Mouse (Mus musculus) ovary, postnatal 10 days (tissue): ENCODE measurements at regions not wholly inside any gene's neighbourhood (a gene's known extent, or its start where the extent isn't known, plus 50 kb on each side); places are given as distances from the start of the nearest gene placed in this dataset.

Experiments
- DNase-seq: peaks from one replicate; pipeline ENCODE4 v3.0.0; 2022; ENCODE audit warnings: low spot score

- no peak for DNase-seq
Observed at GRCm38 (mm10) chr2:79510485-79511094, 54.0 kb upstream of the Cerkl start.

- no peak for DNase-seq
Observed at GRCm38 (mm10) chr2:79511108-79511507, 54.5 kb upstream of the Cerkl start.

GRCm38 (mm10) chr2:79511676-79512323 lies 55.2 kb upstream of the Cerkl start:
- peak; percentile 29 for DNase-seq

- DNase-seq: no peak
Observed at GRCm38 (mm10) chr2:79512374-79512773, 55.8 kb upstream of the Cerkl start.

- no peak for DNase-seq
Observed at GRCm38 (mm10) chr2:79513726-79514125, 57.1 kb upstream of the Cerkl start.

- DNase-seq: no peak
Observed at GRCm38 (mm10) chr2:79518046-79518750, 61.6 kb upstream of the Cerkl start.

GRCm38 (mm10) chr2:79519799-79520449 lies 63.3 kb upstream of the Cerkl start:
- no peak for DNase-seq

- no peak for DNase-seq
Observed at GRCm38 (mm10) chr2:79523441-79523840, 66.9 kb upstream of the Cerkl start.

GRCm38 (mm10) chr2:79527529-79527928 lies 70.9 kb upstream of the Cerkl start:
- no peak for DNase-seq

- DNase-seq: no peak
Observed at GRCm38 (mm10) chr2:79528347-79528990, 71.9 kb upstream of the Cerkl start.

GRCm38 (mm10) chr2:79529185-79529584 lies 72.6 kb upstream of the Cerkl start:
- no peak for DNase-seq

- no peak for DNase-seq
Observed at GRCm38 (mm10) chr2:79532610-79533160, 76.1 kb upstream of the Cerkl start.

GRCm38 (mm10) chr2:79537126-79537875 lies 80.7 kb upstream of the Cerkl start:
- no peak for DNase-seq

- no peak for DNase-seq
Observed at GRCm38 (mm10) chr2:79540384-79540783, 83.8 kb upstream of the Cerkl start.

- no peak for DNase-seq
Observed at GRCm38 (mm10) chr2:79542191-79542980, 85.8 kb upstream of the Cerkl start.

- no peak for DNase-seq
Observed at GRCm38 (mm10) chr2:79543456-79543855, 86.9 kb upstream of the Cerkl start.

- DNase-seq: no peak
Observed at GRCm38 (mm10) chr2:79543948-79544792, 87.6 kb upstream of the Cerkl start.

GRCm38 (mm10) chr2:79544793-79545260 lies 88.2 kb upstream of the Cerkl start:
- DNase-seq: no peak

- no peak for DNase-seq
Observed at GRCm38 (mm10) chr2:79546206-79546605, 88.9 kb upstream of the Itprid2 start.
